Mouse (Mus musculus): ENCODE results near the gene Ppp1r14a.

Ppp1r14a gene

DNA sequence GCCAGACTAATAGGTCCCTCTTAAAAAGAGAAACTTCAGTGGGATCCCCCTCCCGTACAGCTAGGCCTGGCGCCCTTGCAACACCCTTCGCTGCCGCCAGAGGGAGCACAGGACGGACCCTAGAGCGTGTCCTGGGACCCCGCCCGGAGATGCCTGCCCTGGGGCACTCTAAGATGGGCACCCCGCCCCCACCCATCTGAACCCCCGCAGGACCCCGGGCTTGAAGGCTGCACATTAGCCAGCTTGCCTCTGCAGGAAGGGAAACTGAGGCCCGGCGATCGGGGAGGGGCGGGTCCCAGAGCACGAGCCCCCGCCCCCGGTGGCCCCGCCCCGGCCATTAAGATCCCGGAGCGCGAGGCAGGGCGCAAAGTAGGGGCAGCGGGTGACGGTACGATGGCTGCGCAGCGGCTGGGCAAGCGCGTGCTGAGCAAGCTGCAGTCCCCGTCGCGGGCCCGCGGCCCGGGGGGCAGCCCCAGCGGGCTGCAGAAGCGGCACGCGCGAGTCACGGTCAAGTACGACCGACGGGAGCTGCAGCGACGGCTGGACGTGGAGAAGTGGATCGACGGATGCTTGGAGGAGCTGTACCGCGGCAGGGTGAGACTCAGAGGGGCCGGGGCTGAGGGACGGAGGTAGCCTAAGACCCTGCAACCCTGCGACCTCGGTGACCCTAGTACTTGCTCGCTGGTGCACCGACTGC lies at the start of gene Ppp1r14a:
Gene Ppp1r14a, plus strand, starts transcription at position 367 of the 697 bp plus-strand sequence.
- DNase-seq (ENCODE audit: low read depth, low spot score) = peak; percentile 84

DNA sequence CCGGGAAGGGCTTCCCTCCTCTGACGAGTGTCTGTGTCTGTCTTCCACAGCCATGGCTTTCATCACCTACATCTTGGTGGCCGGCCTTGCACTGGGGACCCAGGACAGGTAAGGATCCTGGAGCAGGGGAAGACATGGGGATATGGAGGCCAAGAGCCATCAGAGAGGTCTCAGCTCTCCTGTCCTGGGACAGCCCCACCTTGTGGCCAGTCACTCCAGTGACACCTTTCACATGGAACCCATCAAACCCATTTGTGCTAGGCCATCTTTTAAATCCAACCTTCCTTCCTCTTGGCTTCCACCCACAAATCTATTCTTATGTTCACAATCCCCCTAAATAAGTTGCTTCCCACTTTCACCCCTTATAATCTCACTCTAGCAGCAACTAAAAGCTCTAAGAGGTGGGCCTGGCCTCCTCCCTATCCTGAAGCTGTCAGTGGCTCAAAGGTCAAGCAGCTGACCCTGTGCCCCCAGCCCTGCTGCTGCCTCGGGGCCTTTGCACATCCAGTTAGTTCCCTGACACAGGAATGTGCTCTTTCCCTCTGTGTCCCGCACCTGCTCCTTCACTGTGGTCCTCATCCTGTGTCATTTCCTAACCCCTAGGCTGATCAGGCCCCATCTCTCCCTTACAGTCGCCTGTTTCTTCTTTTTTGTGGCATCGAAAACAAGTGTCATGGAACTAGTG lies 44.2 kb upstream of the Ppp1r14a start:
- peak; percentile 44 for DNase-seq (ENCODE audit: low read depth, low spot score)

DNA sequence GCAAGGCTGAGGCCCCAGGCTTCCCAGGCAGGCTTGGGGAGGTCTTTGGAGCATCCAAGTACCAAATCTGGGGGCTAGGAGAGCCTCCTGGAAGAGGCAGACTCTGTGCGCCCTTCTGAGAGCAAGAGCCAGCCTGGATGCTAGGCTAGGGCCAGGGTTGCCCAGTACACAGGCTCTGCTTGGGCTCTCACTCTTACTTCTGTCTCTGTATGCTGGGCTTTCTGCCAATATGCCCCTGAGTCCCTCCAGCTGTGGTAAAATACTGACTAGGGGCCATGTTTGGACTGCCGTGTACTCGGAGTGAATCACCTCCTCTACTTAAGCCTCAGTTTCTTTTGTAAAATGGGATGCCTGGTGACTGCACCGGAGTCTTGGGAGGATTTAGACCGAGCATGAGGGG lies 43.1 kb upstream of the Ppp1r14a start:
- DNase-seq (ENCODE audit: low read depth, low spot score) = no peak

DNA sequence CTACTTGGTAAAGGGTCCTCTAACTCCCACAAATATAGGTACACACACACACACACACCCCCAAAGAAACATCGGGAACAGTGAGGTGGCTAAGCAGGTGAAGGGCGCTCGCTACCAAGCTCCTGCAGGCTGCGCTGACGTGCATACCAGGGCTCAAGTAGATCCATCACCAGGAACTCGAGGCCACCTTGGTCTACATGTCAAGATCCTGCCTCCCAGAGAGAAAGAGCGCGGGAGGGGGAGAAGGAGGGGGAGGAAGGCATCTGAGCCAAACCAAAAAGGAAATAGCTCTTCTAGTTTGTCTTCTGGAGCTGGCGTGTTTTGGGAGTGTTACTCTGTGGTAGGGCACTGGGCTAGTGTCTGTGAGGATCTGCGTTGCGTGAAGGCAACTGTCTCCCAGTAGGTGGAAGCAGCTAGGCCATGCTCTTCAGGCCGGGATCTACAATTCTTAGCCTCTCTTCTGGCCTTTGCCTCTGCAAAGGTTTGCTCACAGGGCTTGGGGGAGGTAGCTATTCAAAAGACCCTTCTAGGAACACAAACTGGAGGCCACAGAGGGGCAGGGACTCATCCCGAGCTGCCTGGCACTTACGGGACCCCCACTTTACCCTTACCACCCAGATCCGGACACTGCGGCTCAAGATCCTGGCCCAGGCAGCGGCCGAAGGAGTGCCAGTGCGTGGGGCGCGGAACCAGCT lies 42.3 kb upstream of the Ppp1r14a start:
- no peak for DNase-seq (ENCODE audit: low read depth, low spot score)

DNA sequence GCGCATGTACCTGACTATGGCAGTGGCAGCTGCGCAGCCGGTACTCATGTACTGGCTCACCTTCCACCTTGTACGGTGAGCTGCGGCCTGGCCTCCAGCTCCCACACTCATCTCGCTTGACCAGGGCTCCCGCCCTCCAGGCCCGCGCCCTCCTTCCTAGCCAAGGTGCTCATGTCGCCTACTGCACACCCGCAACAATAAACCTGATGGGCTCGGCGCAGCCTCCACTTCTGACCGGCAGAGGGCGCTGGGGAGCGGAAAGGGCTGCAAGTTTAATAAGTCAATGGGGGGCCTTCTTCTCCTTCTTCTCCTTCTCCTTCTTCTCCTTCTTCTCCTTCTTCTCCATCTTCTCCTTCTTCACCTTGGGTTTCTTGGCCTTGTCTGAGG lies 41.8 kb upstream of the Ppp1r14a start:
- peak; percentile 66 for DNase-seq (ENCODE audit: low read depth, low spot score)

DNA sequence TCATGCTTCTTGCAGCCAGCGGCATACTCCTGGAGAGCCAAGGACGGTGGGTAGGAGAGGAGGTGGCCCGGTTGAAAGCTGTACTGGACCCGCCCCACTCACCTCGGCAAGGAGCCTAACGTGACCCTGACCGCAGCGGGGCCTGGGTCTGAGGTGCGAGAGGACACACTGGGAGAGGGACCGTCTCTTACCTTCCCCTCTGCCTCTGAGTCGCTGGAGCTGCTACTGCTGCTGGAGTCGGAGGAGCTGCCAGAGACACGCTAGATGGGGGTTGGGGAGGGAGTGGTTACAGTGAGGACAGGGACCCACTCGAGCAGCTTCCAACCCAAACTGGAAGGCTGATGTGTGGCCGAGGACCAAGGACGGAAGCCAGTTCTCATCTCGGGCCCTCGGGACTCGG lies 41.4 kb upstream of the Ppp1r14a start:
- DNase-seq (ENCODE audit: low read depth, low spot score) = no peak

DNA sequence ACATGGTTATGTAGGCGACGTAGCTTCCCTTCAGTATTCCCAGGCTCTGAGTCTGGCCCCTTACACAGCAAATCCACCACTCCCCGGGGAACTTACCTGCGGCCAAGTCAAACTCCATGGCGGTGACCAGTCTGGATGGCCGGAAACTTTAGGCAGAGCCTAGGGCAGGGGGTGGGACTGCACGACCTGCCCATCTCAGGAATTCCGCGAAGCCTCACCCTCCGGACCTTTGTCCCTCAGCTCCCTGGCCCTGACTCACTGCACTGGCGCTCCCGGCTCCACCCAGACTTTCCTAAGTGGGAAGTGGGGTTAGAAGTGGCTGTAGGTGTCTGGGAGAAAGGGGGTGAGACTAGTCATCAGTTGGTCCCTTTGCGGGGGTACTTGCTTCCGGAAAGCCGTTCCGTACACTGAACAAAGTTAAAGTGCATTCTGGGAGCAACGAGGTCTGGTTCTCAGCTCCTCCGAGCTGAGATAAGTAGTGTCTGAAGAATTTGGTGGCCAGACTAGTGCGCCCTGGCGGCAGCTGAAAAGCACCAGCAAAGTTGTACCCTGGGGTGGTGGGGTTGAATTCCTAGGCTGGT lies 40.8 kb upstream of the Ppp1r14a start, which contains the start of gene 2200002D01Rik:
Gene 2200002D01Rik, minus strand, starts transcription at position 206 of the 581 bp plus-strand sequence.
- no peak for DNase-seq (ENCODE audit: low read depth, low spot score)

DNA sequence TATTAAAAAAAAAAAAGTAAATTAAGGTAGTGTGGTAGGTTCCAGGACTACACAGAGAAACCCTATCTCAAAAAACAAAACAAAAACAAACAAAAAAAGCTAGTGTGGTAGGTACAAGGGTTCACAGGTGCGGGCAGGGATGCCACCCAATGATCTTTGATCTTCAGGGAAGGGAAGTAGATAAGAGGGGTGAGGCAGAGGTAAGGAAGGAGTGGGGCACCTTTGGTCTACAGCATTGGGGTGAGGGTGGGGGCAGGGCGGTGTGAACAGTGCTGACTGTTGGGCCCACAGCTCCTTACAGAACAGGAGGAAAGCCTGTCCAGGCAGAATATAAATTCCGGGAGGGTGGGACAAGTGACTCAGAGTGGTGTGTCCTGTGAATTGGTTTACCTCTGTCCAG lies 37.9 kb upstream of the Ppp1r14a start:
- no peak for DNase-seq (ENCODE audit: low read depth, low spot score)

DNA sequence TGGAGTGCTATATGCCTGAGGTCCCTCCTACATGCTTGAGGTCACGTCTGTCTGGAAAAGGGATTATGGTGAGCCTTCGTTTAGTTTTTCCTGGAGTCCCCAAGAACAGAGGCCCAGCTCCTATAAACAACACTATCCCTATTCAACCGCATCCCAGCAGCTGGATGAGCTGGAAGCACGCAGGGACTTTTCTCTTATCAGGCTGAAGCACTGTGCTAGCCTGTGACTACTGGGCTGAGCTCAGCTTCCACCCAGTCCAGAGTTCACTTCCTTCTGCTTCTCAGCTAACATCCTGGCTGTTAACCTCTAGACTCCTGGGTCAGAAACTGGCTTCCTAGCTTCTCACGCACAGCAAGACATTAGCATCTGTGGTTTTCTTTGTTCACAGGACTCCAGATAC lies 35.3 kb upstream of the Ppp1r14a start:
- DNase-seq (ENCODE audit: low read depth, low spot score) = no peak

DNA sequence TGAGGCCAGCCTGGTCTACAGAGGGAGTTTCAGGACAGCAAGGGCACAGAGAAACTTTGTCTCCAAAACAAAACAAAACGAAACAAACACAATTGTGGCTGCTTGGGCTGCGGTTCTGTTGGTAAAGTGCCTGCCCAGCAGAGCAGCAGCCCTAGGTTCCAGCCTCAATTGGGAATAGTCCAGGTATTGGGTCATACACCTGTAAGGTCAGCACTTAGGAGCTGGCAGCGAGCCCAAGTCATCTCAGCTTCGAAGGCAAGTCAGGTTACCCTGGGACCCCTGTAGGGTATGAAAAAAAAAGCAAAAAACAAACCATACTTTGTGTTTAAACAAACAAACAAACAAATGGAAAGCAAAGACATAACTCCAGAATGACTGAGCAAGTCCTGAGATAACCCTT lies 33.2 kb upstream of the Ppp1r14a start:
- DNase-seq (ENCODE audit: low read depth, low spot score) = no peak

DNA sequence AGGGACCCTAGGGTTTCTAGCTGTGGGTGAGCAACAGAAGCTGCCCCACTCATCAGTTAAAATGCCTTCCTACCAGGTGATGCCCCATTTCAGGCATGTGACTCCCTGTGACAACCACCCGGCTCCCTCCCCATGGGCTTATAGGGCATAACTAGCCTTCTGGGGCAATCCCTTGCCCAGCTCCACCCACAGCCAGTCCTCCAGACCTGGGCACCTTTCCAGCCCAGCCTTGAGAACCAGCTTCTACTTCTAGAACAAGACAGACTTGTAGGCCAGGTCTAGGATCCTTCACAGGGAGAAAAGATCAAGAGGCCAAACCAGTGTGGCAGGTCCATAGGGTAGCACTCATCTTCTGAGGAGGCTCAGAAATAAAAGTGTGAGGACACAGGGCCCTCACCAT lies 31.7 kb upstream of the Ppp1r14a start:
- no peak for DNase-seq (ENCODE audit: low read depth, low spot score)

DNA sequence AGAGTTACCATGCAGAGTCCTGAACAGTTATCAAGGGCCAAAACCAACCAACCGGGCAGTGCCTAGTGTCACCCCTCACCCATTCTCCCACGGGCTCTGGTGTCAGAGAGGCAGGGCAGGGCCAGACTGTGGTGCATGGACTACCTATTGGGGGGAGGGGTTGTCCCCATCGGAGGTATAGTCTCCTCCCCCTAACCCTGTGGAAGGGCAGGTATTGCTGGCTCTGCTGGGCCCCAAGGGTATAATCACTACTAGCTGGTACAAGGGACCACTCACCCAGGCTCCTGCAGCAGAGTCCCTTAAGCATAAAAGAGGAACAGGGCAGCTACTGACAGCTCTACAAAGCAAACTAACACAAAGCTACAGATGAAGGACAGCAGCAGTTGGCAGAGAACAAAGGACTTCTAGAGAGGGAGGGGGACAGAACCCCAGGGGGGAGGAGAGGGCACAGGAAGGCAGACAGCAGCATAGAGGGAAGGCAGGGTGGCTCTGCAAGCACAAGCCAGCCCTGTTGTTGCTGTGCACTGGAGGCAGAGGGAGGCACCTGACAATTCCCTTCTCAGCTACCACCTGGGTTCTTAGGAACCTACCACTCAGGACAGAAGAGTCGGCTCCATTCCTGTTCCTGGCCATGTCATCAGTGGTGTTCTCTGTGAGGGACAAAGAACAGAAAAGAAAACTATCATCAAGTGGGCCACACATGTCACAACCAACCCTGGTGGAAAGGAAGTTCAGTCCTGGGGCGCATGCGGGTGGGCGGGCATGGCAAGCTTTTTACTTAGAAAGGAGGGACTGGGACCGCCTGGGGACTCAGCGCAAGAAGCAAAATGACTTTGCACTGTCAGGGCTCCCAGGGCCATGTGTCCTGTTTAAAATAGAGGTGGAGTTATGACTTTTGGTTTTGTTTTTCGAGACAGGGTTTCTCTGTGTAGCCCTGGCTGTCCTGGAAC lies 29.1 kb upstream of the Ppp1r14a start:
- peak; percentile 14 for DNase-seq (ENCODE audit: low read depth, low spot score)

DNA sequence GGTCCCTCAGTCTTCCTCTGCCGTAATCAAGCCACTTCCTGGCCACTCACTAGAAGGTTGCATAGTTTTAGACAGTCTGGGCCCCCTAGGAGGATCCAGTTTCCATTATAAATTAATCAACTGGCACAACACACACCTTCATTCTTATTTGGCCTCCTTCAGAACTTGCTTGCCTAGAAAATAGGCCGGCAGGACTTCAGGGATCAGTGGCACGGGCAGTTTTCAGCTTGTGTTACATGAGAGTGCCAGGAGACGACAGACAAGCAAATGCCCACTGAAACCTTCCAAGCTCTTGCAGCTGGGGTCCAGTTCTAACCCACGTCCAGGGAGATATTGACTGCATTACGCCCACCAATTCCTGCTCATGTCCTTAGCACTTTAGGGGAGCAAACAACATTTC lies 27.0 kb upstream of the Ppp1r14a start:
- no peak for DNase-seq (ENCODE audit: low read depth, low spot score)

DNA sequence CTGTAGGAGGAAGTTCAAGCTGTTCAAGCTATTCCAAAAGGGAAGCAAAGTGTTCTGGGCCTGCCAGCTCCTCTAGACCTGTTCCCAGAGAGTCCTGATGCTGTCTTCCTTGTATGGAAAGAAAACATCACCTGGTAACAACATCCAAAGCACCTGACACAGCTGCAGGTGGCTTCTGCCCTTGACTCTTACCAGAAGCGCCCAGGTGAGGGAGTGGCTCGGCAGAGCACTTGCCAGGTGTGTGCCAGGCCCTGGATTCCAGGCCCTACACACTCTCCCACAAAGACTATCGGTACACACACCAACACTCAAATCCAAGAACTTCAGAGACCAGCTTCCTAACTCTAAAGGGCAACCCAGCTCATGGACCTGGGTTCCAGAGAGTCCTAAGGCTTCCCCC lies 25.3 kb upstream of the Ppp1r14a start:
- DNase-seq (ENCODE audit: low read depth, low spot score) = no peak

DNA sequence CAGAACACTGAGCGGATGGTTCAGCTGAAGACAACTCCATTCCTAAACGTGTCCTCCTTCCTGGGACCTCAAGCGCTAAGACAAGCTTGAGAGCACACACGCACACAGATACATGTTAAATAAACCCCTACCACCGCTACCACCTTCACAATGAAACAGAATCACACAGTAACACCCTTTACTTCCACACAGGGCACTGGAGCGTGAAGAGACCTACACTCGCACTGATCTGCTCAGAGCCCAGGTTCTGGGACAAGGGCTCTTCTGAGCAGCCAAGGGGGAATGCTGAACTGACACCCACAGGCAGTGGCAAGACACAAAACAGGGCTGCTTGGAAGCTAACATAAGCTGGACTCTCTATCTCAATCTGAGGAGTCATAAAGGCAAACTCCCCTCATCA lies 23.5 kb upstream of the Ppp1r14a start:
- peak; percentile 51 for DNase-seq (ENCODE audit: low read depth, low spot score)

DNA sequence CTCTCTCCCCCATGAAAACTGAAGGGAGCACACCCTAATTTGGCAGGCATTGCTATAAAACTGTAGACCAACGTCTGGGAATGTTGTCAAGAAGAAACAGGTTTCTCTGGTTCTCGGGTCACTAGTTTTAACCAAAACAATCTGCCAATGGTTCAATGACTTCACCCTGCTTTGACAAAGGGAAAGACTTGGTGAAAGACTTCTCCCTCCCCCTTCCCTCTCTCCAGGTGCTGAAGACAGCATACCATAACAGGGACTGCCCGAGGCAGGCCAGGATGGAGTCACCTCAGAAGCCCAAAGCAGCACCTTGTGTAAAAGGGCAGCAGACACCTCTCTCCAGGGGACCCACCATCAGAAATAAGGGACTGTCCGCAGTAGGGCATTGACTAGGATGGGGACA lies 22.2 kb upstream of the Ppp1r14a start:
- no peak for DNase-seq (ENCODE audit: low read depth, low spot score)

DNA sequence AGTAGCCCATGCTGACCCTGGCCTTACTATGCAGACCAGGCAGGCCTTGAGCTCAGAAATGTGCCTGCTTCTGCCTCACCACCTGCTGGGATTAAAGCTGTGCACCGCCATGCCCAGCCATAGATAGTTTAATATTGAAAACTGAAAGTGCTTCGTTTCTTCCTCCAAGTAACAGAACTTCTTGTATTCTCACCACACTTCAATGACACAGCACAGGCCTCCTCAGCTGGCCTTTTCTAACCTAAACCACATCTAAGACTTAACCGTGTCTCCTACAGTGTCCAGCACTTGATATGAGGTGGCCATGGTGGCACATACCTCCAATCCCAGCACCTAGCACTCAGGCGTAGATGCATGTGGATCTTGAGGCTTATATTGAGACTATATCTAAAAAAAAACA lies 18.7 kb upstream of the Ppp1r14a start:
- peak; percentile 68 for DNase-seq (ENCODE audit: low read depth, low spot score)

DNA sequence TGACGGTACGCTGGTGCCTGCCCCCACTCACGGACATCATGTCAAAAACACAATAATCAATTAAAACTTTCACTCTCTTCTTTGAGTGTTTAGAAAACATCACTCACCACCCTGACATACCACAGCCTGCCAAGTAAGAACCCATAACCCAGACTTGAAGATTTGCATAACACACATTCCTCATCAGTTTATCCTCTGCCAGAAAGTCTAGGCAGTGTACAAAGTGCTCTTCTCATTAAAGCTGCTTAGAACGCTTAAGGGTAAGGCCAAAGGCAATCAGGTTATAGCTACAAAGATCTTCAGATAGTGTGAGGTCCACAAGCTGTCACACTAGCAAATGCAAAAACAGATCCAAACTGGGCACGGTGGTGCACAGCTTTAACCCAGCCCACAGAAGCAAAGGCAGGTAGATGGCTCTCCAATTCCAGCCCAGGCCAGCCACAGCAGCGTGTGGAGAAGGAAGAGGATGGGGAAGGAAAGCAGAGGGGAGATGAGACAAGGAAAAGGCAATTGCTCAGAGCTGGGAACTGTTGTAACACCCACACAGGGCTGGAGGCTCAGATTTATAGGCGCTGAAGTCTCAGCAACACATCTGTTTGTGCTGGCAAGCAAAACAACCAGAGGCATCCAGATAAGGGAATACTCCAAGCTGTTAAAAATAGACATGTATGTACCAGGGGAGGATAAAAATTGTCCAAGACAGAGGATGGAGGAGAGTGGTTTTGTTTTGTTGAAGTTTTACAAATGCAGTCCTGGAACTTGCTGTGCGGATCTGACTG lies 17.2 kb upstream of the Ppp1r14a start:
- peak; percentile 22 for DNase-seq (ENCODE audit: low read depth, low spot score)

DNA sequence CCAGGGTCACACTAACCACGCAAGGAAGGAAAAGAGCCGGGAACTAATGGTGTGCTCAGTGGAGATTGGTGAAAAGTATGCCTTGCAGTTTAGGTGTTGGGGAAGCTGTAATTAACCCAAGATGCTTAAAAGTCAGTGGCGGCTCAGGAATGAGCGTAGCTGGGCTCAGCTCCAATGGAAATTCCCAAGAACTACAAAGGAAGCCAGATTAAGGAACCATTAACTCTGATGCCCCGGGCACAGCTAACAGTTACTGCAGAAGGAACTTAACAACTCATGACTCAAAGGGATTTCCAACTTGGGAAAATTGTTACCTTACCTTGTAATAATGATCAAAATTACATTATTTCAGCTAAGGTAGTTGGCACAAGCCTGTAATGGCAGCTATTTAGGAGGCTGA lies 12.4 kb upstream of the Ppp1r14a start:
- no peak for DNase-seq (ENCODE audit: low read depth, low spot score)

DNA sequence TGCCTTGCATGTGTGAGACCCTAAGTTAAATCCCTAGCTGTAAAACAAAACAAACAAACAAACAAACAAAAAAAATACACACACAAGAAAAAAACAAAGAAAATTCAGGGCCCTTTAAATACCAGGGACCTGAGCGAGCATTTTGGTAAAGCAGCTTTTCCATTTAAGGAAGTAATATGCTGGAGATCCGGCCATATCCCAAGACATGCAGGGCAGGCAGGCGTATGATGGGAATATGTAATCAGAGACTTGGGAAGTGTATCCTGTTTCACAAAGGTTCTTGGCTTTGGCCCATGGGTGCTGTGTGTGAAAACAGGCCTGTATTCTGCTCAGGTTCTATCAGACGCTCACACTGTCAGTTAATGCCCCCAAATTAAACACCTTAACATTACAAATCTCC lies 11.6 kb upstream of the Ppp1r14a start:
- no peak for DNase-seq (ENCODE audit: low read depth, low spot score)

DNA sequence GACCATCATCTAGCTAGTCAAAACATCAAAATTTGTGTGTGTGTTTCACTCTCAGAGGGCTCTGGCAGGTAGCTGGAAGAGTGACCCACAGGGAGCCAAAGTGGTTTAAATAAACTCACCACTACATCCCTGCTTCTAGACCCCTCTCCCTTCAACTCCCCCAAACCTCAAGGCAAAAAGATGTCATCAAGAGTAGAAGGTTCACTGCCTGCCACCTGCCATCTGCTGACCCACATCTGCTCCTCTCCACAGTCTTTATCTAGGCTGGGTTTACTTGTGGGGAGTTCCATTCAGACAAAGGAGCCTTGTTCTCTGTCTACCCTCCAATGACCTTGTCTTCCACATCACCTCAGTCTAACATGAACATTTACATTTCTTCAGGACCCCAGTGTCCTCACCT lies 9.8 kb upstream of the Ppp1r14a start:
- no peak for DNase-seq (ENCODE audit: low read depth, low spot score)
